In genomic region chr14:31323849-31324792, GRCm38 (mm10) we compare ENCODE assay signal across 8 mouse cellular contexts. TPM values are rescaled to one million over a fixed set of nuclear protein-coding genes. Genes with fewer than 3 reads are reported as not detected.
A peak's percentile ranks its signal among the peaks of the same experiment; 100 is the strongest.
DNase-seq lines count a peak whose midpoint lies in the region; ATAC-seq and TF ChIP-seq lines count a peak whose summit lies in the region.

Dnah1 (minus strand) TSS chr14:31323896.

- H3K4me3 ChIP-seq in intestine, postnatal 0 days (ENCODE audit: low read depth, low read length): peak within 1 kb of the TSS; percentile 25
- H3K4me3 ChIP-seq in neural tube, embryonic 11.5 days (ENCODE audit: low read depth, low read length): peak within 1 kb of the TSS; percentile 23

- 0 out of 2 replicates have a peak, but pooled peaks have one; percentile 13 for ATAC-seq in intestine, postnatal 0 days
- no peak for ATAC-seq in neural tube, embryonic 11.5 days (ENCODE audit: insufficient read depth, low FRiP score, low TSS enrichment)

- H3K27me3 ChIP-seq in intestine, postnatal 0 days (replicated peaks; ENCODE audit: control insufficient read depth, insufficient read depth, low read length): no peaks in the 10 kb centered on the region
- no peaks in the 10 kb centered on the region for H3K27me3 ChIP-seq in neural tube, embryonic 11.5 days (ENCODE audit: control insufficient read depth, insufficient read depth, low read length)

- H3K4me2 ChIP-seq in intestine, postnatal 0 days (replicated peaks; ENCODE audit: low read depth): peak within 1 kb of the TSS; percentile 67
- peak within 1 kb of the TSS; percentile 44 for H3K4me2 ChIP-seq in neural tube, embryonic 11.5 days (ENCODE audit: low read depth)

- 0 out of 2 replicates have a peak within 1 kb of the TSS, but pooled peaks have one; percentile 32 for H3K9ac ChIP-seq in intestine, postnatal 0 days (ENCODE audit: low read depth, low read length)
- H3K9ac ChIP-seq in neural tube, embryonic 11.5 days (ENCODE audit: low read length): peak within 1 kb of the TSS; percentile 50

- 31% methylated on average over 28 of the region's 28 CpGs for WGBS in intestine, postnatal 0 days
- 30% methylated on average over 28 of the region's 28 CpGs for WGBS in neural tube, embryonic 11.5 days

- DNase-seq in layer of hippocampus, adult 11-12 months (ENCODE audit: low spot score): peak; percentile 34
- DNase-seq in layer of hippocampus, adult 8-10 months (ENCODE audit: low spot score in 2 of 2): no peak
- peak; percentile 56 for DNase-seq in embryo, embryonic 10 days (ENCODE audit: low spot score)
- peak; percentile 56 to 64 for DNase-seq in heart, adult 18-20 months
- peak; percentile 66 to 73 for DNase-seq in lung, adult 18-20 months
- DNase-seq in neural tube, embryonic 11.5 days (ENCODE audit: low spot score): peak; percentile 51
- peak; percentile 29 for DNase-seq in thymus, postnatal 0 days (ENCODE audit: low spot score)

- H3K9me3 ChIP-seq in intestine, postnatal 0 days (ENCODE audit: control insufficient read depth): no peaks in the 10 kb centered on the region
- H3K9me3 ChIP-seq in neural tube, embryonic 11.5 days (ENCODE audit: control insufficient read depth, low read length): no peaks in the 10 kb centered on the region

- TF ChIP-seq CTCF in intestine, postnatal 0 days (IDR thresholded peaks at IDR 0.05; ENCODE audit: low read depth): no peak

- H3K27ac ChIP-seq in intestine, postnatal 0 days (ENCODE audit: low read depth, low read length): no peak within 1 kb of the TSS
- no peak within 1 kb of the TSS for H3K27ac ChIP-seq in neural tube, embryonic 11.5 days (ENCODE audit: low read depth, low read length)

- no peaks in the 10 kb centered on the region for H3K4me1 ChIP-seq in intestine, postnatal 0 days (replicated peaks; ENCODE audit: control insufficient read depth, insufficient read depth, low read length)
- no peaks in the 10 kb centered on the region; the same call in 1 of the 2 replicates for H3K4me1 ChIP-seq in neural tube, embryonic 11.5 days (ENCODE audit: control insufficient read depth, insufficient read depth, low read length)

- H3K36me3 ChIP-seq in intestine, postnatal 0 days (ENCODE audit: control insufficient read depth, insufficient read depth): no peaks in the 10 kb centered on the region
- no peaks in the 10 kb centered on the region for H3K36me3 ChIP-seq in neural tube, embryonic 11.5 days (ENCODE audit: control insufficient read depth, insufficient read depth, low read length)

RNA-seq across cellular contexts. Expression of gene Dnah1, which starts in this region (rescaled TPM):
- total RNA-seq in layer of hippocampus, adult 8-10 months (2022): 1 to 10 TPM; 4.4 to 6.4 (median 5.9) TPM
- under 1 TPM; 0.02 to 0.23 TPM for total RNA-seq in heart, adult 18-20 months (2021)
- 0.30 and 0.57 TPM in 2 replicates for polyA plus RNA-seq in intestine, postnatal 0 days (2015; fragmentation: Nextera tagmentation; extraction: Ambion mirVana)
- 5.9 and 7.6 TPM in 2 replicates for polyA plus RNA-seq in neural tube, embryonic 11.5 days (2014; fragmentation: Nextera tagmentation; extraction: Ambion mirVana)
- polyA plus RNA-seq in thymus, postnatal 0 days (2015; fragmentation: Nextera tagmentation; extraction: Ambion mirVana): 0.22 and 0.31 TPM in 2 replicates

Comparison
In these comparisons a context has a peak if more than half of its experiments do, and no peak if none do; other contexts are left out.
1. RNA of gene Dnah1 (total RNA-seq): 4.4 to 6.4 TPM in layer of hippocampus, adult 8-10 months; 0.02 to 0.23 TPM in heart, adult 18-20 months; every median in the first group is over 4 times any median in the second.
2. DNase-seq: peak in layer of hippocampus, adult 11-12 months (single experiment), embryo, embryonic 10 days (single experiment), lung, adult 18-20 months (2 of 2) and neural tube, embryonic 11.5 days (single experiment); none in layer of hippocampus, adult 8-10 months (0 of 2).
3. Peak in DNase-seq in heart, adult 18-20 months; RNA of the gene not detected or under 1 TPM.
4. Peak in ATAC-seq, H3K4me3 ChIP-seq, H3K9ac ChIP-seq and H3K4me2 ChIP-seq in intestine, postnatal 0 days; RNA of the gene not detected or under 1 TPM.
5. Peak in DNase-seq in thymus, postnatal 0 days; RNA of the gene not detected or under 1 TPM.